Mouse (Mus musculus): ENCODE data around the gene Tnni3.
"Not testable (repeated sequence)": the region's sequence is repeated elsewhere in the genome, so short reads cannot be mapped to it uniquely, and the experiment has no call there.

Gene Tnni3

GRCm38 (mm10) chr7:4524212-4524922 lies at the start of gene Tnni3:
Gene Tnni3 (minus strand): TSS chr7:4524229.
- peak in 1 of 2 experiments; percentile 41 for DNase-seq (ENCODE audit: low spot score in 2 of 2)

- not testable (repeated sequence) for DNase-seq (ENCODE audit: low spot score in 2 of 2)
Measured at GRCm38 (mm10) chr7:4572361-4572760, 48.3 kb upstream of the Tnni3 start.

GRCm38 (mm10) chr7:4562660-4563059 lies 38.6 kb upstream of the Tnni3 start:
- DNase-seq (ENCODE audit: low spot score in 2 of 2) = no peak

- no peak for DNase-seq (ENCODE audit: low spot score in 2 of 2)
Measured at GRCm38 (mm10) chr7:4557167-4557560, 33.1 kb upstream of the Tnni3 start.

GRCm38 (mm10) chr7:4556256-4557166 lies 32.5 kb upstream of the Tnni3 start:
- peak; percentile 61 to 88 for DNase-seq (ENCODE audit: low spot score in 2 of 2)

GRCm38 (mm10) chr7:4547221-4547641 lies 23.2 kb upstream of the Tnni3 start, which contains the start of gene Syt5:
Gene Syt5 (minus strand): TSS chr7:4547541.
- DNase-seq (ENCODE audit: low spot score in 2 of 2) = no peak

- DNase-seq (ENCODE audit: low spot score in 2 of 2) = no peak
Measured at GRCm38 (mm10) chr7:4546591-4547131, 22.6 kb upstream of the Tnni3 start.

GRCm38 (mm10) chr7:4546050-4546449 lies 22.0 kb upstream of the Tnni3 start:
- DNase-seq (ENCODE audit: low spot score in 2 of 2) = no peak

GRCm38 (mm10) chr7:4542013-4542412 lies 18.0 kb upstream of the Tnni3 start:
- no peak for DNase-seq (ENCODE audit: low spot score in 2 of 2)

GRCm38 (mm10) chr7:4541344-4541743 lies 17.3 kb upstream of the Tnni3 start:
- DNase-seq (ENCODE audit: low spot score in 2 of 2) = no peak

GRCm38 (mm10) chr7:4539019-4539418 lies 15.0 kb upstream of the Tnni3 start:
- DNase-seq (ENCODE audit: low spot score in 2 of 2) = no peak

- no peak for DNase-seq (ENCODE audit: low spot score in 2 of 2)
Measured at GRCm38 (mm10) chr7:4537181-4537580, 13.2 kb upstream of the Tnni3 start.

GRCm38 (mm10) chr7:4536369-4536768 lies 12.3 kb upstream of the Tnni3 start:
- no peak for DNase-seq (ENCODE audit: low spot score in 2 of 2)

GRCm38 (mm10) chr7:4532005-4532729 lies 8.1 kb upstream of the Tnni3 start, which contains the start of gene Dnaaf3:
Gene Dnaaf3 (minus strand): TSS chr7:4532453.
- no peak for DNase-seq (ENCODE audit: low spot score in 2 of 2)

- not testable (repeated sequence) for DNase-seq (ENCODE audit: low spot score in 2 of 2)
Measured at GRCm38 (mm10) chr7:4530166-4530565, 6.1 kb upstream of the Tnni3 start.

GRCm38 (mm10) chr7:4527302-4527689 lies 3.3 kb upstream of the Tnni3 start:
- DNase-seq (ENCODE audit: low spot score in 2 of 2) = no peak

- DNase-seq (ENCODE audit: low spot score in 2 of 2) = peak; percentile 70 to 77
Measured at GRCm38 (mm10) chr7:4526341-4527301, 2.6 kb upstream of the Tnni3 start.

GRCm38 (mm10) chr7:4523205-4524130 lies 561 bp downstream of the Tnni3 start:
- no peak for DNase-seq (ENCODE audit: low spot score in 2 of 2)

GRCm38 (mm10) chr7:4522292-4522691 lies 1.7 kb downstream of the Tnni3 start:
- DNase-seq (ENCODE audit: low spot score in 2 of 2) = no peak
